Mouse (Mus musculus): ENCODE data around the gene Fam189a1. TPM values are rescaled to one million over a fixed set of nuclear protein-coding genes. Genes with fewer than 3 reads are reported as not detected.

Gene Fam189a1
- total and polyA plus RNA-seq, 3 experiments = 0.10 TPM; not detected in 2

GRCm38 (mm10) chr7:64874941-64875340, 281.4 kb downstream of the Fam189a1 start:
- in situ Hi-C loops (cut with MboI; ENCODE audit: low pct_ligation_motif_present, low pct_unique_long_range_greater_than_20kb, low sequenced_read_pairs) (no loop called here), dilution Hi-C loops (cut with MboI; ENCODE audit: extremely low pct_ligation_motif_present, extremely low pct_unique_long_range_greater_than_20kb, low sequenced_read_pairs) (no loop called here)
- TF ChIP-seq TBP (conservative IDR thresholded peaks at IDR 0.05; ENCODE audit: low read depth, low read length) (no peak), IRF4 (IDR thresholded peaks at IDR 0.05; ENCODE audit: low read depth, low read length) (no peak), MAX (IDR thresholded peaks at IDR 0.05; ENCODE audit: low read length) (no peak), POLR2AphosphoS2 (IDR thresholded peaks at IDR 0.05; ENCODE audit: low read depth, low read length) (no peak), ZKSCAN1 (IDR thresholded peaks at IDR 0.05; ENCODE audit: borderline replicate concordance, low read depth, low read length) (no peak), ZC3H11A (IDR thresholded peaks at IDR 0.05; ENCODE audit: low read depth, low read length) (no peak), MAFK (IDR thresholded peaks at IDR 0.05; ENCODE audit: insufficient replicate concordance, low read length) (no peak), E2F4 (IDR thresholded peaks at IDR 0.05; ENCODE audit: insufficient replicate concordance, low read depth, low read length) (no peak), GABPA (IDR thresholded peaks at IDR 0.05; ENCODE audit: insufficient replicate concordance, low read depth, low read length) (no peak), CHD1 (IDR thresholded peaks at IDR 0.05; ENCODE audit: low read depth, low read length) (no peak), MYC (IDR thresholded peaks at IDR 0.05; ENCODE audit: low read depth, low read length) (no peak), JUND (conservative IDR thresholded peaks at IDR 0.05; ENCODE audit: low read depth, low read length) (no peak), ZMIZ1 (IDR thresholded peaks at IDR 0.05; ENCODE audit: low read depth, low read length) (no peak), MXI1 (IDR thresholded peaks at IDR 0.05; ENCODE audit: low read depth, low read length) (no peak), BHLHE40 (IDR thresholded peaks at IDR 0.05; ENCODE audit: low read depth, low read length) (no peak), SMC3 (IDR thresholded peaks at IDR 0.05; ENCODE audit: low read depth, low read length) (no peak), SIN3A (IDR thresholded peaks at IDR 0.05; ENCODE audit: low read length) (no peak), RCOR1 (conservative IDR thresholded peaks at IDR 0.05; ENCODE audit: low read depth, low read length) (no peak)
- peaks cover 4 to 12% of the 10 kb centered on the region in 2 experiments for H3K4me1 ChIP-seq (ENCODE audit: control insufficient read depth in 1 of 2, insufficient read depth in 2 of 2)
- DNase-seq (ENCODE audit: extremely low read depth) = no peak
- no peak overlapping the region for H3K4me2 ChIP-seq (ENCODE audit: insufficient read depth, low read depth, poor library complexity, severe bottlenecking)
- no peak overlapping the region for H3K4me3 ChIP-seq (replicated peaks in 1 of 3; ENCODE audit: low read depth in 2 of 3, low read length in 2 of 3, poor library complexity in 1 of 3)
- H3K27ac ChIP-seq (ENCODE audit: insufficient read depth, low read depth) = no peak overlapping the region
- H3K9ac ChIP-seq (ENCODE audit: insufficient read depth, low read depth) = no peak overlapping the region
- H3K36me3 ChIP-seq (replicated peaks in 1 of 2; ENCODE audit: control insufficient read depth in 1 of 2, insufficient read depth in 1 of 2, low read length in 1 of 2) = peaks cover 0 to 8% of the 10 kb centered on the region in 2 experiments
- H3K9me3 ChIP-seq (replicated peaks; ENCODE audit: low read length) = no peaks in the 10 kb centered on the region
- H3K27me3 ChIP-seq (replicated peaks) = peaks cover 3% of the 10 kb centered on the region
- H3K79me2 ChIP-seq (replicated peaks; ENCODE audit: control insufficient read depth, extremely low read depth, insufficient read depth, poor library complexity, severe bottlenecking) = peaks cover 15% of the 10 kb centered on the region

DNA sequence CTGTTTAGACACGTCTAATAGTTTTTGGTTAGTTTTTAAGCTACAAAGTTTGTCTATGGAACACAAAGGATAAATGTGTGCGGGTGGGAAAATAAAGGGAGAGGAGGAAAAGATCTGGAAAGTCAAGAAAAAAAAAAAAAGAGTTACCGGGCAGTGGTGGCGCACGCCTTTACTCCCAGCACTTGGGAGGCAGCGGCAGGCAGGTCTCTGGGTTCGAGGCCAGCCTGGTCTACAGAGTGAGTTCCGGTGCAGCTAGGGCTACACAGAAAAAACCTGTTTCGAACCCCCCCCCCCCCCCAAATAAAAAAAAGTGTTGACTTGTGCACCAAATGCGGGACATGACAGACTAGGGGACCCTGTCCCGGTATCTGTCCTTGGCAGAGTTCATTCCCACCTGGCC, 283.1 kb downstream of the Fam189a1 start:
- no peak for DNase-seq (ENCODE audit: extremely low read depth)
- no peaks in the 10 kb centered on the region for H3K9me3 ChIP-seq (replicated peaks; ENCODE audit: low read length)
- H3K4me3 ChIP-seq (replicated peaks in 1 of 3; ENCODE audit: low read depth in 2 of 3, low read length in 2 of 3, poor library complexity in 1 of 3) = peak overlapping the region in 1 of 3 experiments; percentile 93
- H3K4me2 ChIP-seq (ENCODE audit: insufficient read depth, low read depth, poor library complexity, severe bottlenecking) = peak overlapping the region; percentile 42
- in situ Hi-C loops (cut with MboI; ENCODE audit: low pct_ligation_motif_present, low pct_unique_long_range_greater_than_20kb, low sequenced_read_pairs) = no loop called here
- peaks cover 15% of the 10 kb centered on the region for H3K79me2 ChIP-seq (replicated peaks; ENCODE audit: control insufficient read depth, extremely low read depth, insufficient read depth, poor library complexity, severe bottlenecking)
- dilution Hi-C loops (cut with MboI; ENCODE audit: extremely low pct_ligation_motif_present, extremely low pct_unique_long_range_greater_than_20kb, low sequenced_read_pairs) = no loop called here
- H3K9ac ChIP-seq (ENCODE audit: insufficient read depth, low read depth) = peak overlapping the region; percentile 11; the same call in 1 of the 2 replicates
- H3K27ac ChIP-seq (ENCODE audit: insufficient read depth, low read depth) = no peak overlapping the region
- peaks cover 4 to 17% of the 10 kb centered on the region in 2 experiments for H3K4me1 ChIP-seq (ENCODE audit: control insufficient read depth in 1 of 2, insufficient read depth in 2 of 2)
- TF ChIP-seq SIN3A (IDR thresholded peaks at IDR 0.05; ENCODE audit: low read length) = no peak
- TF ChIP-seq MXI1 (IDR thresholded peaks at IDR 0.05; ENCODE audit: low read depth, low read length) = no peak
- no peak for TF ChIP-seq USF1 (IDR thresholded peaks at IDR 0.05; ENCODE audit: low read depth, low read length)
- no peak for TF ChIP-seq UBTF (IDR thresholded peaks at IDR 0.05; ENCODE audit: low read depth, low read length)
- TF ChIP-seq PAX5 (IDR thresholded peaks at IDR 0.05; ENCODE audit: low read length) = no peak
- TF ChIP-seq ZC3H11A (IDR thresholded peaks at IDR 0.05; ENCODE audit: low read depth, low read length) = no peak
- TF ChIP-seq E2F4 (IDR thresholded peaks at IDR 0.05; ENCODE audit: insufficient replicate concordance, low read depth, low read length) = no peak
- no peak for TF ChIP-seq MAZ (IDR thresholded peaks at IDR 0.05; ENCODE audit: low read depth, low read length)
- no peak for TF ChIP-seq USF2 (conservative IDR thresholded peaks at IDR 0.05; ENCODE audit: low read depth, low read length)
- no peak for TF ChIP-seq CTCF (conservative IDR thresholded peaks at IDR 0.05 in 1 of 2, IDR thresholded peaks at IDR 0.05 in 1 of 2; ENCODE audit: low read depth in 2 of 2, low read length in 2 of 2)
- TF ChIP-seq JUN (IDR thresholded peaks at IDR 0.05; ENCODE audit: insufficient read depth, low read depth, low read length) = no peak
- peaks cover 0 to 13% of the 10 kb centered on the region in 2 experiments for H3K36me3 ChIP-seq (replicated peaks in 1 of 2; ENCODE audit: control insufficient read depth in 1 of 2, insufficient read depth in 1 of 2, low read length in 1 of 2)
- peaks cover 3% of the 10 kb centered on the region for H3K27me3 ChIP-seq (replicated peaks)
